ENCODE assay signal across 16 mouse cellular contexts in the genomic region with DNA sequence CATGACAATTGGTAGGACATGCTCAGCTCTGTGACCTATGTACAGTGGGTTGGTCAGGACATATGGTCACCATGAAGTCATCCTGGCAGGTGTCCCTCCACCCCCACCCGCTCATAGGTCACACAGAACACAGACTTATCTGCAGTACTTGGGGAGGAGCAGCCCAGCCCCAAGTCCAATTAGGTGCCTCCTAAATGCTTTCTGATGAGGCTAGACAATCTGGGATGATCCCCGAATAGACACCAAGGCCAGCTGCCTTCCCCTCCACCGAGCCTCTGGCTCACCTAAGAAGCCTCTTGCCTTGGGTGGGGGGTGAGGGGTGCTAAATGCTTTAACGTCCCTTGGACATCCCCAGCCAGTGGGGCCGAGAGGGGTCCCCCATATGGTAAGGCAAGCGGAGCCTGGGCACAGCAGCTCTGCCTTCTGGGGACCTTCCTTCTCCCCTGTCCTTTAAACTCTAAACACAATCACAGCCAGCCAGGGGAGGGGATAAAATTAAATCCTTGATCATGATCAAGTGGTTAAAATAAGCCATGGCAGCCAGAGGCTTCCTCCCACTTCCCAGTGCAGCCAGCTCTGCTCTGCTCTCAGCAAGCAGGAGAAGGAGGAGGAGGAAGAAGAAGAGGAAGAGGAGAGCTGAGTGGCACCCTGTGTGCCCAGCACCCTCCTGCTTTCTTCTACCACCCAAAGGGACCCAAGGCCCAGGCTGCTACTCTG. TPM values are rescaled to one million over a fixed set of nuclear protein-coding genes. Genes with fewer than 3 reads are reported as not detected.
A peak's percentile ranks its signal among the peaks of the same experiment; 100 is the strongest.
DNase-seq lines count a peak whose midpoint lies in the region; TF ChIP-seq lines count a peak whose summit lies in the region.
"Had no signal": no experiment of that assay in that cellular context is flagged by ENCODE, and none has a peak within 500 bp of the region (broad histone marks: within the 10 kb centered on the region; RNA-seq: fewer than 3 reads in every experiment).

No protein-coding gene starts in this region.

- no peak for DNase-seq in layer of hippocampus, adult 2 months (ENCODE audit: low spot score in 2 of 2)
- no peak for DNase-seq in layer of hippocampus, postnatal 14 days (ENCODE audit: low spot score in 2 of 2)
- peak; percentile 71 for DNase-seq in right cerebral cortex, adult 18-20 months
- no peak for DNase-seq in right cerebral cortex, postnatal 36 days (ENCODE audit: low spot score in 2 of 2)
- peak; percentile 63 for DNase-seq in retina, postnatal 7 days (ENCODE audit: low read depth, low spot score)
- DNase-seq in adrenal gland, adult 2 months, result no peak
- DNase-seq in thymus, postnatal 10 days (ENCODE audit: low spot score in 2 of 2), result no peak
- DNase-seq: cerebellum, adult 9-11 months; forebrain, postnatal 0 days; gastrocnemius, postnatal 25 days; kidney, adult 18-20 months; kidney, postnatal 10 days had no signal

- peak overlapping the region; percentile 65 for H3K27ac ChIP-seq in layer of hippocampus, adult 2 months
- H3K27ac ChIP-seq: embryonic facial prominence, embryonic 13.5 days; limb, embryonic 13.5 days; liver, embryonic 14.5 days; midbrain, embryonic 13.5 days had no signal

- no peak for TF ChIP-seq CTCF in layer of hippocampus, adult 2 months (conservative IDR thresholded peaks at IDR 0.05)

- H3K4me3 ChIP-seq in layer of hippocampus, adult 2 months, result no peak overlapping the region
- H3K4me3 ChIP-seq: embryonic facial prominence, embryonic 13.5 days; limb, embryonic 13.5 days; midbrain, embryonic 13.5 days had no signal

RNA-seq across cellular contexts. Expression of a gene that starts 16.3 kb away (rescaled TPM):
- total RNA-seq in layer of hippocampus, adult 2 months (2021), result 100 to 1,000 TPM; 748 to 817 TPM
- total RNA-seq in layer of hippocampus, postnatal 14 days (2021), result 100 to 1,000 TPM; 832 to 838 TPM
- total RNA-seq in adrenal gland, adult 2 months (2021), result 100 to 1,000 TPM in 1 of 2 experiments, 10 to 100 TPM in 1; 98.4 to 110 TPM
- polyA plus RNA-seq in adrenal gland, adult 2 months (2012; rRNA removed), result 44.5 and 48.8 TPM in 2 replicates

RNA-seq across cellular contexts. Expression of a gene that starts 51.9 kb away (rescaled TPM):
- total RNA-seq in layer of hippocampus, adult 2 months (2021), result 10 to 100 TPM; 32.2 to 34.4 TPM
- total RNA-seq in layer of hippocampus, postnatal 14 days (2021), result 10 to 100 TPM; 57.9 to 58.9 TPM
- 10 to 100 TPM; 19.4 to 25.3 TPM for total RNA-seq in adrenal gland, adult 2 months (2021)
- polyA plus RNA-seq in adrenal gland, adult 2 months (2012; rRNA removed), result 26.2 and 26.4 TPM in 2 replicates

Comparison
In these comparisons a context has a peak if more than half of its experiments do, and no peak if none do; other contexts are left out.
1. DNase-seq: peak in right cerebral cortex, adult 18-20 months (single experiment) and retina, postnatal 7 days (single experiment); none in layer of hippocampus, adult 2 months (0 of 2), layer of hippocampus, postnatal 14 days (0 of 2), right cerebral cortex, postnatal 36 days (0 of 2), adrenal gland, adult 2 months (single experiment) and thymus, postnatal 10 days (0 of 2).
2. RNA of a gene that starts 16.3 kb away (total RNA-seq): 832 to 838 TPM in layer of hippocampus, postnatal 14 days and 748 to 817 TPM in layer of hippocampus, adult 2 months; 98.4 to 110 TPM in adrenal gland, adult 2 months; every median in the first group is over 4 times any median in the second.